Mouse (Mus musculus) kidney, postnatal 25 days (tissue): ENCODE measurements around the gene Cd80.
"Not testable (repeated sequence)": the region's sequence is repeated elsewhere in the genome, so short reads cannot be mapped to it uniquely, and the experiment has no call there.

Experiments
- DNase-seq, 2 experiments: peaks; one replicate each; pipeline ENCODE4 v3.0.0; 2021; ENCODE audit warnings: mixed read lengths in 2 of 2

The Cd80 gene

DNA sequence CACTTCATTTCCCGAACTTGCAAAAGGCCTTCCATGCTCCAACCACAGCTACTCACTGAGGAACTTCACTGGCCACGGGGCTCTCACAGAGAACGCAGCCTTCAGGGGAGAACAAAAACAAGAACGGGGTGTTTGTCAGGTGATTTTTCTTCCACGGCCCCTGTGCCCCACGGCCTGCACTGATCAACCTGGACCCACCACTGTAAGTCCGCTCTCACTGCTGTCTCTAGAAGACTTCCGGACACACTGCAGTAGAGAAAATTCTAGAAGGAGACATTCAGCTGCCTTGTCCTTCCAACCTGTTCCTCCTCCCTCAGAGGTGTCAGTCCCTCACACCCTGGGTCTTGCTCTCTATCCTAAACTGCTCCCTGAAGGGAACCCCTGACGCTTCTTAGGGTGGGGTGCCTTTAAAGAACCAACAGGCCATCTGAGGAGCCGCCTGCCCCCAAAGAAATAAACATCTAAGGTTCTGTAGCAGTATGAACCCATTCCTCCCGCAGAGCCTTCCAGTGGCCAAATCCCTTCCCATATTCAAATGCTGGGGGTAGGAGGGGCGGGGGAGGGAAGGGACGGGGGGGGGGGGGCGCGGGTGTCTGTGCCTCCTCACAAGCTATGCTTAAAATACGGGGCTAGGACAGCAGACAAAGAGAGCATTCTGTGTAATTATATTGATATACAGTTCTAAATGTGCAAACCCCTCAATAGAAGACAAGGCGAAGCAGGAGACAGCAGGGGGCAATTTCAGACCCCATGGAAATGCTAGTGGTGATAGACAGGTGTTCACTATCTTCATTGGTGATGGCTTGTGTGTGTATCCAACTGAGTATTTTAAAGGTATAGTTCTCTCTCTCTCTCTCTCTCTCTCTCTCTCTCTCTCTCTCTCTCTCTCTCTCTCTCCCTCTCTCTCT lies at the start of gene Cd80:
Cd80 (plus strand) TSS at position 51 of the 908 bp plus-strand sequence.
- DNase-seq = no peak

DNA sequence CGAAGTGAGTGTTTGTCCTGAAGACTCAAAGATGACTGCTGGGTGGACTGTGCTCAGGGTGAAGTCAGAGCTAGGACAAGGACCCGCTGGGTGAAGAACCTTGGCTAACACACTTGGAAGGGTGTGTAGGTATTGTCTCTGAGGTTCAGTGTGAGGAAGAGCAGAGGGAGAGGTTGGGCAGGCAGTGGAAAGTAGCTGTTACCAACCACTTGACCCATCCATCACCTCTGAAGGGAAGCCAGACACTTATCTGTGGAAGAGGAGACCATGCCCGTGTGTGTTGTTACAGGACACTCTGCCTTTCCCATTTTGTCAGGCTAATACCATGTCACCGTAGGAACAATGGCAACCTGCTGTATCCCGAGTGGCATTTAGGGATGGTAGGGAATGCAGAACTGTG lies 49.1 kb upstream of the Cd80 start:
- no peak for DNase-seq

GRCm38 (mm10) chr16:38406708-38407107 lies 48.7 kb upstream of the Cd80 start:
- DNase-seq = no peak

- no peak for DNase-seq
These were observed 47.8 kb upstream of the Cd80 start for GRCm38 (mm10) chr16:38407584-38407983.

DNA sequence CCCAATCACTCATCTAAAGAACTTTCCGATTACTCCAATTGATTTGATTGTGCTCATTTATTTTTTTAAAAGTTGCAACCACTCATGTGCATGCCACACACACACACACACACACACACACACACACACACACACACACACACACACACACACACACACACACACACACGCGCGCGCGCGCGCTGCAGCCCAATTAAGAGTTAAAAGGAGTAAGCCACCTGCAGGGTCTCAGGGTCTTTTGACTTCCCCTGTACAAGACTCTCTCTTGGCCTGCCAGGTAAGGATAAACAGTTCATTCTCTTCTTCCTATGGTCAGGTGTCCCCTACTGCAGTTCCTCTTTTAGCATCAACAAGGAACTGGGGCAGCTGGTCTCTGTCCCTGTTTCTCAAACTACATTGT lies 46.9 kb upstream of the Cd80 start:
- DNase-seq = no peak

DNA sequence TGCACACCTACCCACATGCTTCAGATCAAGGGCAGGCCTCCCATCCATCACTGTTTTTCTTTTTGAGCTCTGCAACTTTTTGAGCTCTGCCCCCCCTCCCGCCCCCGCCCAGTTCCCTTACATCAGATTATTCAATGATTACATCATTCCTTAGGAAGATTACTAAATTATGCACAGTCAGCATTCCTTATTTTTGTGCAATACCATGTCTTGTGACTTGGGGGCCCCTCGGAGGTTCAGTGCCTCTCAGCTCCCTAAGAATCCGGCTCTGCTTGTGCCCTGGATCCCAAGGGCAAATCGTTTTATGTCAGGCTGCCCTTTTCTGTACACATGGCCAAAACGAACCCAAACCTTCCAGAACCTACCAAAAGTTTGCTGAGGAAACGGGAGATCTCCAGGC lies 40.4 kb upstream of the Cd80 start:
- DNase-seq = no peak

GRCm38 (mm10) chr16:38425374-38425773 lies 30.0 kb upstream of the Cd80 start:
- DNase-seq = no peak

GRCm38 (mm10) chr16:38425799-38426198 lies 29.6 kb upstream of the Cd80 start:
- DNase-seq = no peak

DNA sequence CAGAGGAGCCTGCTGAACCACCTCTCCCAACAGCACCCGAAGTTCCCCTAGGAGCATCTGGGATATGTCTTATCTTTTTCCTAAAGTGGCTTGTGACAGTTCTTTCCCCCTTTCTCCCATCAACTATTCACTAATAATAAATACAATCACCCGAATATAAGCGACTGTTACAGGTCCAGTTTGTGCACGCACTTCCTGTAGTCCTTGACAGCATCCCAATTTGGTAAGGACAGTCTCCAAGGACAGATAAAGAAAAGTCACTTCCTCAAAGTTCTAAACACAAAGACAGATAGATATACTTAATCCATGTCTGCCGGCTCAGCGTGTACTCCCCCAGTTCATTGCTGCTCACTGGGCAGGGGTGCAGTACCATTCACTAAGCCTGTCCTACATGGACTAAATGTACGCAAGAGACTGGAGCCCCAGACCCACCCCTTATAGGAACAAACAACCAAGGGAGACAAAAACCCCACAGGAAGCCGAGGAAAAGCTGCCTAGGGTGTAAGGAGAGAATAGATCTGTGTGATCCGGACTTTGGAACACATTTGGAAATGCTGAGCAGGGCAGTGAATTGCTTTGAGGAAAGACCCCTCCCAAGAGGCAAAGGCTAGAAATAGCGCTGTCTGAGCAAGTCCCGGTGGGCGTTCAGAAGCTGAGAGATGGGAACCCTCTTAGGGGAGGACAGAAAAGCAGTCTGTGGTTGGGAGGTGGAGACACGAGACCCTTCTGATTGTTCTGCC lies 23.7 kb upstream of the Cd80 start:
- DNase-seq = no peak

DNA sequence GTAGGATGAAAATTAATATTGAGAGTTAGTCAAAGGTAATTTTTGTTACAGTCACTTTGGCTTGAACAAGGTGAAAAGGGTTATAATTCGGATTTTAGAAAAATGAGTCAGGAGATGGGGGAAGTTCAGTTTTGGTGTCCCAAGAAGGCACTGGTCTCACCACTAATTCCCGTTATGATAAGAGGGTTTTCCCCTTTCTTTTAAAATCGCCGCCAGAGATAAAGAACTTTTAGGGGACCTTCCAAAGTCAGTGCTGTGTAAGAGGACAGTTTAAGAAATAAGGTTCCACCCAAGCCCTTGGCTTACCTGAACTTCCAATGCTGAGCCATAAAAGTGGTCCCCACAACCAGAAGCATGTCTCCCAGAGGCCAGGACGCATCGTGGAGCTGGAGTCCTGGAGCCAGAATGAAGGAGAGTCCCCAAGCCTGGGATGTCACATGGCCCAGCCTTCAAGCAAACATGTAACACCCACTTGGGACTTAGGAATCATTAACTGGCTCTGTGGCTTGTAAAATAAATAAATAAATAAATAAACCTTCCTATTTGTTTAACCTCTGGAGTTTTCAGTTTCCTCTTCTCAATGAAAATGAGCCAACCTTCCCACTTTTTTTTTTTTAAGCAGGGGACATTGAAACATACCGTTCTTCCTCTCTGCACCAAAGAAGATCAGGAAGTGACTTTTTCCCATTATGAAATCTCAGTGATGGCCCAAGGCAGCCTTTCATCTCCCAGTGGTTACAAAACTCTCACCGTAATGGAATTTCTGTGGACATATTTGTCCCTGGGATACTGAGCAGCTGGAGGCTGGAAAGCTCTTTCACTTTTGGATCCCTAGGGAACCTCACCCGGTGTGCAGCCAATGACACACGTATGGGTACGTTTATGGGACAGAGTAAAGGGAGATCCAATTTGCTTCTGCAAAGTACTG lies 22.6 kb upstream of the Cd80 start, which contains the start of gene Pla1a:
Pla1a (minus strand) TSS at position 648 of the 928 bp plus-strand sequence.
- peak; percentile 17 to 56 for DNase-seq

DNA sequence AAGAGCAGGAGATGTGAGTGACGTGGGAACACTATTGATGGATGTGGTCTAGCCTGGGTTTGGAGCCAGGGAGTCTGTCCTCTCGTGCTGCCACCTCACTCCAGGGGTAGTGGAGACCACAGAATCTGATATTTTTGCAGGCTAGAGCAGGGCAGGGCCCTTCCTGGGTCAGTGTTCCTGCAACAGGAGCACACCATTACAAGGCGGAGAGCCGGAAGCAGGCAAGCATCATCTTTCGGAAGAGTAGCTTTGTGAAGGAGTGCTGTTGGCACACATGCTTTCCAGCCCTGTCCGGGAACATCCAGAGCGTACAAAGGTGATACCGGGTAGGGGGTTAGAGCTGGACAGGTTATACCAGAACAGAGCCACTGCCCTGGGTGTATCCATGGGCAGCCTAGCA lies 21.8 kb upstream of the Cd80 start:
- DNase-seq = no peak

DNA sequence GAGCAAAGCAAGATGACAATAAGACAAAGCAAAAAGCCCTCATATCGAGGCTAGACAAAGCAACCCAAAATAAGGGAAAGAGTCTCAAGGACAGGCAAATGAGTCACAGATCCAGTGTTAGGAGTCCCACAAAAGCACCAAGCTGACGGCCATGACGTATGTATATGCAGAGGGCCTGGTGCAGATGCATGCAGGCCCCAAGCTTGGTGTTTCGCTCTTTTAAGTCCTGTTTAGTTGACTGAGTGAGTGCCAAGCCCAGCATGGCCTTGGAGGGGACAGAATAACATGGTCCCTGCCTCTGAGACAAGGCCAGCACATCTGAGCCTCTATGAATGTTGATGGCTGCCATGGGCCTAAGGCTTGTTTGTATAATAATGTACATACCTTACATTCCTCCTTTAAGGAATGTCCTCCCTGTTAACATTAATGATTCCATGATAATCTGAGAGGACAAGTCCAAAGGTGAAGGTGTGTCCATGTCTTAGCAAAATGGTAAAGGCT lies 21.0 kb upstream of the Cd80 start:
- no peak for DNase-seq

GRCm38 (mm10) chr16:38439190-38439589 lies 16.2 kb upstream of the Cd80 start:
- DNase-seq = no peak

DNA sequence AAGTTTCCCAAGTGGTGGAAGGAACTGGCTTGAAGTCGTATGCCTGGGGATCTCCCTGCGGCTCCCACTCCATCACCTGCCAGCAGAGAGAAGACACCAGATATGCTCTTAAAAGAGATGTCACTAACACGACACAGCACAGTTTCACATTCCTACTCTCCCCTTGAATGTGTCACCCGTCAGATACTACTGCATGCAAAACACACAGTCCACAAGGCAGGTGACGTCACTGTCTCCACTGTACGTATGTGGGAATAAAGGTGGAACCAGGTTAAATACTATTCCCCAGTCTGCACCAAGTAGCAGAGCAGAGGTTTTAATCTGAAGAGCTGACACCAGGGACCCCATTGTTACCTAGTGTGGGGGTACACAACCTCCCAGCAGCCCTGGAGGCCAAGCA lies 15.0 kb upstream of the Cd80 start:
- no peak for DNase-seq

GRCm38 (mm10) chr16:38441611-38442010 lies 13.8 kb upstream of the Cd80 start:
- no peak for DNase-seq

DNA sequence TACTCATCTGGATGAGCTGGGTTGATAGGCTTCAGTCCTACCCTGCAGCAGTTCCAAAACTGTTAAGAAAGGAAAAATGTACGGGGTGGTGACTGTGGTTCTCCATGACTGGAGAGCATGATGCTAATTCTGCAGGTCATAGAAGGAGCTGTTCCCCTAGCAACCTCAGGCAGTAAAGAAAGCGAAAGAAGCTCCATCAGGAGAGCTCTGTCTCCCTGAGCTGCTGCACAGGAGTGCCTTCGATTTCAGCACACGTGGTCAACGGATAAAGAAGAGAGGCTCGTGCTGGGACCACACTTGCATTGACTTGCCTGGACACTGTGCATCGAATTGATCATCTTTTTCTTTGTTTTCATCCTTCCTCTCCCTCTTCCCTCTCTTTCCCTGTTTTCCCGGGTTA lies 13.1 kb upstream of the Cd80 start:
- DNase-seq = no peak

- no peak for DNase-seq
These were observed 11.5 kb upstream of the Cd80 start for GRCm38 (mm10) chr16:38443721-38444464.

GRCm38 (mm10) chr16:38445046-38445445 lies 10.3 kb upstream of the Cd80 start:
- DNase-seq = no peak

DNA sequence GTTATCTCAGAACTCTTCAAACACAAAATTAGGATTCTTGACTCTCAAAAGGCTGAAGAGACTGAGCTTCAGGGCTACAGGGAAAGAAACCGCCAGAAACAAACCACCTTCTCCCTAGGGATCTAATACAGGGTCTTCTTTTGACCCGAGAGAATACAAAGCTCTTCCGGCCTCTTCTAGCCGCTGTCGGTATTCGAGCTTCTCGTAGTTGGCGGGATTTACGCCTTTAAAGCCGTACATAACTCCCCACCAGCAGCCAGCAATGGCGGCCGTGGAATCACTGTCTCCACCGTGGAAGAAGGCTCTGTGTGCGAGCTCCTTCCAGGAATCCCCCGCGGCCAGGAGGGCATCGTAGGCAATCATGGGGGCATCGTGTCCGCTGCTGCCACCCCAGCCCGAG lies 9.8 kb upstream of the Cd80 start:
- DNase-seq = no peak

DNA sequence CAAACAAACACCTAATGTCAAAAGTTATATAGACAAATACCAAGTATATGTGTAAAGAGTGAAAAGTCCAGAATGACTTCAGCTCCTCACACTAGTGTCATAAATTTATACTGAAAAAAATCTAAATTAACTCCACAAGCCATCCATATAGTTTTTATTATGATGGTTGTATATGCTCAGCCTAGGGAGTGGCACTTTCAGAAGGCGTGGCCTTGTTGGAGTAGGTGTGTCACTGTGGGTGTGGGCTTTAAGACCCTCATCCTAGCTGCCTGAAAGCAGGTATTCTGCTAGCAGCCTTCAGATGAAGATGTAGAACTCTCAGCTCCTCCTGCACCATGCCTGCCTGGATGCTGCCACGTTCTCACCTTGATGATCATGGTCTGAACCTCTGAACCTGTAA lies 9.2 kb upstream of the Cd80 start:
- DNase-seq = not testable (repeated sequence)

DNA sequence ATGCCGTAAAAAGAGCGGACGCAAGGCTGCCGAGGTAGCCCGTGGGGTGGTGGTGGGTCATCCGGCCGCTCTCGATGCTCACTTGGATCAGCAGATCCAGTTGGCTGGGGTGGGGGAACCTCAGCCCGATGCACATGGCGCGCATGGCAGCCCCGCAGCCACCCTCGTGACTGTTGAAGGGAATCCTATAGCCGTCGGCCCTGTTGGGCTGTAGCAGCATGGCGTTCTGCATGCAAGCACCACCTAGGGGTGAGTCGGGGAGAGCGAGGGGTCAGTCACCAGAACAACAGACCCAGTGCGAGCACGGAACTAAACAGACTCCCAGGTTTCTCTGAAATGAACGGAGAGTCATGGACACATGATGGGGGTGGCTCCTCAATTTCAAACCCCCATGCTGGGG lies 8.0 kb upstream of the Cd80 start:
- DNase-seq = no peak

DNA sequence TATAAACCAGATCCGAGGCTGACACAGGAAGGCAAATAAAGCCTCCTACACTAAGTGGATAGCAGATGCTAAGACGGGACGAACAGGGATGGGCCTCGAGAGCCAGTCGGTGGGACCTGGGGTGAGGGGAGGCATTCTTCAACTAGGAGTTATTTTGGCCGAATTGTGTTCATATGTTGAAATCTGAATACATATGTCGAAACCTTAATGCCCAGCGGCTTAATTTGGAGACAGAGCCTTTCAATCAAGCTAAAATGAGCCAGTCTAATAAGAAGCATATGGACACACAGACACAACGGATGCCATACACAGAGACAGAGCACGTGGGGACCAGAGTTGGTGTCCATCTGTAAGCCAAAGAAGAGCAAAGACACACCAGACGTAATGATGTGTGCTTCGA lies 6.9 kb upstream of the Cd80 start:
- no peak for DNase-seq
